ENCODE assay signal across 8 mouse cellular contexts in the genomic region with DNA sequence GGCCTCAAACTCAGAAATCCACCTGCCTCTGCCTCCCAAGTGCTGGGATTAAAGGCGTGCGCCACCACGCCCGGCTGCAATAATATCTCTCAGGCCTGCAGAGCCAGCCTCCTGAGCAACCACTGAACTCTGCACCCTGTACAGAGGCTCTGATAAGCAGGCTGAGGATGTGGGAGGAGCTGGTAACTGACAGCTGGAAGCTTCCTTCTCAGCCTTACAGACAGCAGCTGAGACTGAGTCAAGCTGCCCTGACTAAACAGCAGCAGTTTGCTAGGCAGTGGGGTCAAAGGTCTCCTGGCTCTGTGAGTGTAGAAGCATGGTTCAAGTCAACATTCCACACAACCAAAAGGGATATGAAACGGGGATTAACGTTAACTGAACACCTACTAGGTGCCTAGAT. TPM values are rescaled to one million over a fixed set of nuclear protein-coding genes. Genes with fewer than 3 reads are reported as not detected.
DNase-seq lines count a peak whose midpoint lies in the region; ATAC-seq and TF ChIP-seq lines count a peak whose summit lies in the region.

No protein-coding gene starts in this region.

- H3K4me1 ChIP-seq in embryonic facial prominence, embryonic 10.5 days, result peaks cover 24% of the 10 kb centered on the region
- H3K4me1 ChIP-seq in kidney, adult 2 months (ENCODE audit: control insufficient read depth, insufficient read depth, low read length), result peaks cover 31% of the 10 kb centered on the region
- peaks cover 13% of the 10 kb centered on the region for H3K4me1 ChIP-seq in forebrain, embryonic 12.5 days

- H3K27ac ChIP-seq in embryonic facial prominence, embryonic 10.5 days (replicated peaks), result no peak overlapping the region
- H3K27ac ChIP-seq in kidney, adult 2 months (ENCODE audit: insufficient read depth, low read depth, low read length), result peak overlapping the region; percentile 24
- H3K27ac ChIP-seq in forebrain, embryonic 12.5 days, result no peak overlapping the region

- H3K4me3 ChIP-seq in embryonic facial prominence, embryonic 10.5 days, result no peak overlapping the region
- H3K4me3 ChIP-seq in kidney, adult 2 months (ENCODE audit: insufficient read depth, low read depth, low read length), result no peak overlapping the region
- H3K4me3 ChIP-seq in forebrain, embryonic 12.5 days (replicated peaks), result no peak overlapping the region

- H3K9me3 ChIP-seq in embryonic facial prominence, embryonic 10.5 days, result no peaks in the 10 kb centered on the region
- H3K9me3 ChIP-seq in forebrain, embryonic 12.5 days, result no peaks in the 10 kb centered on the region

- whole genome bisulfite sequencing in embryonic facial prominence, embryonic 10.5 days, result 74% methylated on average over 6 of the region's 6 CpGs
- 35% methylated on average over 6 of the region's 6 CpGs for WGBS in kidney, adult 2 months
- WGBS in forebrain, embryonic 12.5 days, result 88% methylated on average over 6 of the region's 6 CpGs

- DNase-seq in adrenal gland, postnatal 10 days, result peak; percentile 29
- DNase-seq in adrenal gland, postnatal 4 days (ENCODE audit: low spot score in 2 of 2), result no peak
- peak; percentile 31 for DNase-seq in embryonic facial prominence, embryonic 10.5 days (ENCODE audit: low spot score)
- DNase-seq in kidney, adult 2 months, result peak; percentile 95
- peak; percentile 84 for DNase-seq in lung, postnatal 36 days
- no peak for DNase-seq in ovary, postnatal 10 days (ENCODE audit: low spot score)
- no peak for DNase-seq in frontal cortex, postnatal 14 days (ENCODE audit: low spot score in 2 of 2)

- H3K9ac ChIP-seq in forebrain, embryonic 12.5 days, result no peak overlapping the region

- H3K4me2 ChIP-seq in forebrain, embryonic 12.5 days, result no peak overlapping the region

- ATAC-seq in forebrain, embryonic 12.5 days (ENCODE audit: low FRiP score), result no peak

- H3K27me3 ChIP-seq in embryonic facial prominence, embryonic 10.5 days (replicated peaks; ENCODE audit: low read depth, poor library complexity, severe bottlenecking), result no peaks in the 10 kb centered on the region
- H3K27me3 ChIP-seq in kidney, adult 2 months (replicated peaks; ENCODE audit: control insufficient read depth, insufficient read depth, low read length), result no peaks in the 10 kb centered on the region
- no peaks in the 10 kb centered on the region for H3K27me3 ChIP-seq in forebrain, embryonic 12.5 days

- no peaks in the 10 kb centered on the region for H3K36me3 ChIP-seq in embryonic facial prominence, embryonic 10.5 days (replicated peaks)
- no peaks in the 10 kb centered on the region for H3K36me3 ChIP-seq in kidney, adult 2 months (ENCODE audit: control insufficient read depth, insufficient read depth, low read length)
- no peaks in the 10 kb centered on the region for H3K36me3 ChIP-seq in forebrain, embryonic 12.5 days (replicated peaks)

- no peak for TF ChIP-seq POLR2A in kidney, adult 2 months (IDR thresholded peaks at IDR 0.05; ENCODE audit: low read depth, low read length)

- TF ChIP-seq CTCF in kidney, adult 2 months (conservative IDR thresholded peaks at IDR 0.05; ENCODE audit: insufficient read depth, insufficient read length, low read depth, low read length), result no peak

RNA-seq across cellular contexts. Expression of a gene that starts 8.0 kb away (rescaled TPM):
- total RNA-seq in adrenal gland, postnatal 10 days (2021), result 100 to 1,000 TPM; 693 to 863 TPM
- 100 to 1,000 TPM; 280 to 348 TPM for total RNA-seq in adrenal gland, postnatal 4 days (2021)
- 2,643 and 3,168 TPM in 2 replicates for polyA plus RNA-seq in embryonic facial prominence, embryonic 10.5 days (2016; fragmentation: Nextera tagmentation; extraction: Ambion mirVana)
- polyA plus RNA-seq in kidney, adult 2 months (2012; rRNA removed), result 665 and 667 TPM in 2 replicates
- polyA plus RNA-seq in forebrain, embryonic 12.5 days (2016; fragmentation: Nextera tagmentation; extraction: Ambion mirVana), result 1,021 and 1,078 TPM in 2 replicates

RNA-seq across cellular contexts. Expression of a gene that starts 27.7 kb away (rescaled TPM):
- total RNA-seq in adrenal gland, postnatal 10 days (2021), result not detected
- not detected for total RNA-seq in adrenal gland, postnatal 4 days (2021)
- polyA plus RNA-seq in embryonic facial prominence, embryonic 10.5 days (2016; fragmentation: Nextera tagmentation; extraction: Ambion mirVana), result 0.31 TPM in 1 of 2 replicates, not detected in the other
- 0.42 and 0.67 TPM in 2 replicates for polyA plus RNA-seq in kidney, adult 2 months (2012; rRNA removed)
- not detected in 2 replicates for polyA plus RNA-seq in forebrain, embryonic 12.5 days (2016; fragmentation: Nextera tagmentation; extraction: Ambion mirVana)

RNA-seq across cellular contexts. Expression of a gene that starts 37.4 kb away (rescaled TPM):
- total RNA-seq in adrenal gland, postnatal 10 days (2021), result 10 to 100 TPM; 36.1 to 37.1 TPM
- total RNA-seq in adrenal gland, postnatal 4 days (2021), result 10 to 100 TPM; 39.5 to 47.1 TPM
- 49.3 and 50.6 TPM in 2 replicates for polyA plus RNA-seq in embryonic facial prominence, embryonic 10.5 days (2016; fragmentation: Nextera tagmentation; extraction: Ambion mirVana)
- 9.8 and 11.6 TPM in 2 replicates for polyA plus RNA-seq in kidney, adult 2 months (2012; rRNA removed)
- polyA plus RNA-seq in forebrain, embryonic 12.5 days (2016; fragmentation: Nextera tagmentation; extraction: Ambion mirVana), result 52.6 and 55.4 TPM in 2 replicates

RNA-seq across cellular contexts. Expression of a gene that starts 37.4 kb away (rescaled TPM):
- total RNA-seq in adrenal gland, postnatal 10 days (2021), result 10 to 100 TPM; 21.7 to 21.9 TPM
- total RNA-seq in adrenal gland, postnatal 4 days (2021), result 10 to 100 TPM; 25.0 to 31.2 TPM
- 17.6 and 19.2 TPM in 2 replicates for polyA plus RNA-seq in embryonic facial prominence, embryonic 10.5 days (2016; fragmentation: Nextera tagmentation; extraction: Ambion mirVana)
- polyA plus RNA-seq in kidney, adult 2 months (2012; rRNA removed), result 31.0 and 41.7 TPM in 2 replicates
- 23.9 and 25.3 TPM in 2 replicates for polyA plus RNA-seq in forebrain, embryonic 12.5 days (2016; fragmentation: Nextera tagmentation; extraction: Ambion mirVana)

Comparison
In these comparisons a context has a peak if more than half of its experiments do, and no peak if none do; other contexts are left out.
1. DNase-seq: peak in adrenal gland, postnatal 10 days (single experiment), embryonic facial prominence, embryonic 10.5 days (single experiment), kidney, adult 2 months (single experiment) and lung, postnatal 36 days (single experiment); none in adrenal gland, postnatal 4 days (0 of 2), ovary, postnatal 10 days (single experiment) and frontal cortex, postnatal 14 days (0 of 2).